Mouse (Mus musculus): ENCODE measurements at regions not wholly inside any gene's neighbourhood (a gene's known extent, or its start where the extent isn't known, plus 50 kb on each side); places are given as distances from the start of the nearest gene placed in this dataset.

GRCm38 (mm10) chr7:73293337-73293736 is 82.0 kb upstream of the Rgma start:
- TF ChIP-seq POLR2A (IDR thresholded peaks at IDR 0.05; ENCODE audit: borderline replicate concordance, low read depth, low read length) (no peak), CTCF (IDR thresholded peaks at IDR 0.05; ENCODE audit: low read depth, low read length) (no peak)
- H3K4me1 ChIP-seq (ENCODE audit: control insufficient read depth, insufficient read depth, low read length): no peaks in the 10 kb centered on the region
- H3K27ac ChIP-seq (ENCODE audit: insufficient read depth, low read depth, low read length): no peak overlapping the region
- H3K4me3 ChIP-seq (ENCODE audit: insufficient read depth, low read length): no peak overlapping the region

GRCm38 (mm10) chr7:73294399-73294798 is 80.9 kb upstream of the Rgma start:
- Histone ChIP-seq H3K4me1 (ENCODE audit: control insufficient read depth, insufficient read depth, low read length) (no peaks in the 10 kb centered on the region), H3K4me3 (ENCODE audit: insufficient read depth, low read length) (no peak overlapping the region), H3K27ac (ENCODE audit: insufficient read depth, low read depth, low read length) (no peak overlapping the region)
- no peak for TF ChIP-seq CTCF (IDR thresholded peaks at IDR 0.05; ENCODE audit: low read depth, low read length)
- no peak for TF ChIP-seq POLR2A (IDR thresholded peaks at IDR 0.05; ENCODE audit: borderline replicate concordance, low read depth, low read length)

- Histone ChIP-seq H3K4me3 (ENCODE audit: insufficient read depth, low read length) (no peak overlapping the region), H3K27ac (ENCODE audit: insufficient read depth, low read depth, low read length) (no peak overlapping the region), H3K4me1 (ENCODE audit: control insufficient read depth, insufficient read depth, low read length) (no peaks in the 10 kb centered on the region)
- TF ChIP-seq POLR2A (IDR thresholded peaks at IDR 0.05; ENCODE audit: borderline replicate concordance, low read depth, low read length) (no peak), CTCF (IDR thresholded peaks at IDR 0.05; ENCODE audit: low read depth, low read length) (no peak)
Observed at GRCm38 (mm10) chr7:73302501-73302900, 72.8 kb upstream of the Rgma start.

GRCm38 (mm10) chr7:73303818-73304217 is 71.5 kb upstream of the Rgma start:
- no peaks in the 10 kb centered on the region for H3K4me1 ChIP-seq (ENCODE audit: control insufficient read depth, insufficient read depth, low read length)
- TF ChIP-seq POLR2A (IDR thresholded peaks at IDR 0.05; ENCODE audit: borderline replicate concordance, low read depth, low read length) (no peak), CTCF (IDR thresholded peaks at IDR 0.05; ENCODE audit: low read depth, low read length) (no peak)
- no peak overlapping the region for H3K4me3 ChIP-seq (ENCODE audit: insufficient read depth, low read length)
- H3K27ac ChIP-seq (ENCODE audit: insufficient read depth, low read depth, low read length): no peak overlapping the region

GRCm38 (mm10) chr7:73304799-73305198 is 70.5 kb upstream of the Rgma start:
- no peaks in the 10 kb centered on the region for H3K4me1 ChIP-seq (ENCODE audit: control insufficient read depth, insufficient read depth, low read length)
- H3K4me3 ChIP-seq (ENCODE audit: insufficient read depth, low read length): no peak overlapping the region
- TF ChIP-seq CTCF (IDR thresholded peaks at IDR 0.05; ENCODE audit: low read depth, low read length) (no peak), POLR2A (IDR thresholded peaks at IDR 0.05; ENCODE audit: borderline replicate concordance, low read depth, low read length) (no peak)
- H3K27ac ChIP-seq (ENCODE audit: insufficient read depth, low read depth, low read length): no peak overlapping the region

GRCm38 (mm10) chr7:73305286-73305975 is 69.9 kb upstream of the Rgma start:
- Histone ChIP-seq H3K4me3 (ENCODE audit: insufficient read depth, low read length) (no peak overlapping the region), H3K27ac (ENCODE audit: insufficient read depth, low read depth, low read length) (no peak overlapping the region)
- no peak for TF ChIP-seq POLR2A (IDR thresholded peaks at IDR 0.05; ENCODE audit: borderline replicate concordance, low read depth, low read length)
- no peak for TF ChIP-seq CTCF (IDR thresholded peaks at IDR 0.05; ENCODE audit: low read depth, low read length)

GRCm38 (mm10) chr7:73306296-73306695 is 69.0 kb upstream of the Rgma start:
- TF ChIP-seq POLR2A (IDR thresholded peaks at IDR 0.05; ENCODE audit: borderline replicate concordance, low read depth, low read length): no peak
- no peak for TF ChIP-seq CTCF (IDR thresholded peaks at IDR 0.05; ENCODE audit: low read depth, low read length)
- H3K4me1 ChIP-seq (ENCODE audit: control insufficient read depth, insufficient read depth, low read length): no peaks in the 10 kb centered on the region
- H3K27ac ChIP-seq (ENCODE audit: insufficient read depth, low read depth, low read length): no peak overlapping the region
- H3K4me3 ChIP-seq (ENCODE audit: insufficient read depth, low read length): no peak overlapping the region

More at GRCm38 (mm10) chr7:73305286-73305975, 69.9 kb upstream of the Rgma start:
- H3K4me1 ChIP-seq (ENCODE audit: control insufficient read depth, insufficient read depth, low read length): no peaks in the 10 kb centered on the region

- Histone ChIP-seq H3K4me3 (ENCODE audit: insufficient read depth, low read length) (no peak overlapping the region), H3K27ac (ENCODE audit: insufficient read depth, low read depth, low read length) (no peak overlapping the region), H3K4me1 (ENCODE audit: control insufficient read depth, insufficient read depth, low read length) (no peaks in the 10 kb centered on the region)
- TF ChIP-seq POLR2A (IDR thresholded peaks at IDR 0.05; ENCODE audit: borderline replicate concordance, low read depth, low read length): no peak
- no peak for TF ChIP-seq CTCF (IDR thresholded peaks at IDR 0.05; ENCODE audit: low read depth, low read length)
Observed at GRCm38 (mm10) chr7:73306728-73307127, 68.6 kb upstream of the Rgma start.

- no peak for TF ChIP-seq CTCF (IDR thresholded peaks at IDR 0.05; ENCODE audit: low read depth, low read length)
- Histone ChIP-seq H3K4me1 (ENCODE audit: control insufficient read depth, insufficient read depth, low read length) (no peaks in the 10 kb centered on the region), H3K27ac (ENCODE audit: insufficient read depth, low read depth, low read length) (no peak overlapping the region), H3K4me3 (ENCODE audit: insufficient read depth, low read length) (no peak overlapping the region)
Observed at GRCm38 (mm10) chr7:73307586-73308490, 67.5 kb upstream of the Rgma start.

GRCm38 (mm10) chr7:73308981-73309380 is 66.3 kb upstream of the Rgma start:
- Histone ChIP-seq H3K27ac (ENCODE audit: insufficient read depth, low read depth, low read length) (no peak overlapping the region), H3K4me3 (ENCODE audit: insufficient read depth, low read length) (no peak overlapping the region), H3K4me1 (ENCODE audit: control insufficient read depth, insufficient read depth, low read length) (no peaks in the 10 kb centered on the region)
- TF ChIP-seq CTCF (IDR thresholded peaks at IDR 0.05; ENCODE audit: low read depth, low read length) (no peak), POLR2A (IDR thresholded peaks at IDR 0.05; ENCODE audit: borderline replicate concordance, low read depth, low read length) (no peak)
